ENCODE assay signal across 18 mouse cellular contexts in the genomic region with DNA sequence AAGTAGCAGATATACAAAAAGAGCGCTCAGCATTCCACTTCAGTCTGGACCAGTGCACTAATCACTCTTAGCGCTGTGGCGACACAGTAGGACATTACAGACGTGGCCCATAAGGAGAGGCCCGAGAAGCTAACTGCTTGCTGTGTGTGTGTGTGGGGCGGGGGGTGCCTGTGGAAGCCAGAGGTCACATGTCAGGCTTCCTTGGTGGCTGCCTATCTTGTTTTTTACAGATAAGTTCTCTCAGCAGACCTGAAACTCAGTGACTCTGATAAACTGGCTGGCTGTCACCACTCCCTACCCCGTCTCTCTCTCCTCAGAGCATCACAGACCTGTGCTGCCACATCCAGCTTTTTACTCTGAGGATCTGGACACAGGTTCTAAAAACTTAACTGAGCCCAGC. TPM values are rescaled to one million over a fixed set of nuclear protein-coding genes. Genes with fewer than 3 reads are reported as not detected.
DNase-seq lines count a peak whose midpoint lies in the region; ATAC-seq and TF ChIP-seq lines count a peak whose summit lies in the region.
"Had no signal": no experiment of that assay in that cellular context is flagged by ENCODE, and none has a peak within 500 bp of the region (broad histone marks: within the 10 kb centered on the region; RNA-seq: fewer than 3 reads in every experiment).

No protein-coding gene starts in this region.

- peak overlapping the region; percentile 59 for H3K9ac ChIP-seq in heart, embryonic 13.5 days
- peak overlapping the region; percentile 65 for H3K9ac ChIP-seq in liver, embryonic 14.5 days (replicated peaks)
- no peak overlapping the region for H3K9ac ChIP-seq in stomach, embryonic 16.5 days (ENCODE audit: low read length)
- H3K9ac ChIP-seq: hindbrain, embryonic 13.5 days; midbrain, embryonic 15.5 days; neural tube, embryonic 15.5 days had no signal

- ATAC-seq in heart, embryonic 13.5 days (ENCODE audit: extremely low read depth, insufficient number of reproducible peaks, low FRiP score, low TSS enrichment) = peak; percentile 68
- ATAC-seq in liver, embryonic 14.5 days (ENCODE audit: insufficient read depth) = peak; percentile 99
- ATAC-seq in stomach, embryonic 16.5 days (ENCODE audit: insufficient read depth, low FRiP score) = peak; percentile 60; the same call in 1 of the 2 replicates
- ATAC-seq: activated CD4-positive, CD25-positive, alpha-beta regulatory T cell, adult 4 months; midbrain, embryonic 15.5 days had no signal

- peak; percentile 78 for TF ChIP-seq EP300 in liver, embryonic 14.5 days (IDR thresholded peaks at IDR 0.05; ENCODE audit: low read depth)

- 21% methylated on average over 7 of the region's 7 CpGs for WGBS in heart, embryonic 13.5 days
- 12% methylated on average over 7 of the region's 7 CpGs for WGBS in liver, embryonic 14.5 days (ENCODE audit: insufficient replicate concordance)
- WGBS in stomach, embryonic 16.5 days = 64% methylated on average over 7 of the region's 7 CpGs

- H3K27ac ChIP-seq in heart, embryonic 13.5 days (replicated peaks) = peak overlapping the region; percentile 76
- peak overlapping the region; percentile 96 for H3K27ac ChIP-seq in liver, embryonic 14.5 days
- no peak overlapping the region for H3K27ac ChIP-seq in stomach, embryonic 16.5 days (ENCODE audit: low read length)
- H3K27ac ChIP-seq: hindbrain, embryonic 13.5 days; limb, embryonic 10.5 days; midbrain, embryonic 15.5 days; neural tube, embryonic 15.5 days had no signal

- H3K9me3 ChIP-seq in heart, embryonic 13.5 days = no peaks in the 10 kb centered on the region
- no peaks in the 10 kb centered on the region for H3K9me3 ChIP-seq in liver, embryonic 14.5 days (ENCODE audit: control insufficient read depth, low read length)
- no peaks in the 10 kb centered on the region for H3K9me3 ChIP-seq in stomach, embryonic 16.5 days (replicated peaks; ENCODE audit: control insufficient read depth, low read length)
- H3K9me3 ChIP-seq: hindbrain, embryonic 13.5 days; limb, embryonic 10.5 days; midbrain, embryonic 15.5 days; neural tube, embryonic 15.5 days had no signal

- peak overlapping the region; percentile 39 for H3K4me2 ChIP-seq in heart, embryonic 13.5 days
- H3K4me2 ChIP-seq in liver, embryonic 14.5 days (ENCODE audit: low read depth) = peak overlapping the region; percentile 72
- H3K4me2 ChIP-seq in stomach, embryonic 16.5 days (ENCODE audit: low read depth, low read length) = no peak overlapping the region
- H3K4me2 ChIP-seq: hindbrain, embryonic 13.5 days; midbrain, embryonic 15.5 days; neural tube, embryonic 15.5 days had no signal

- H3K4me1 ChIP-seq in heart, embryonic 13.5 days = peaks cover 25% of the 10 kb centered on the region
- peaks cover 21 to 32% of the 10 kb centered on the region in 2 experiments for H3K4me1 ChIP-seq in liver, embryonic 14.5 days (replicated peaks; ENCODE audit: control insufficient read depth in 2 of 2, insufficient read depth in 2 of 2, low read length in 1 of 2)
- H3K4me1 ChIP-seq in stomach, embryonic 16.5 days (ENCODE audit: control insufficient read depth, insufficient read depth, low read length) = no peaks in the 10 kb centered on the region
- H3K4me1 ChIP-seq: limb, embryonic 10.5 days; midbrain, embryonic 15.5 days had no signal

- DNase-seq in spleen, adult 12 weeks (ENCODE audit: low spot score) = peak; percentile 38
- DNase-seq in spleen, adult 18-20 months = no peak
- peak; percentile 71 to 77 (median 73) for DNase-seq in liver, embryonic 14.5 days (ENCODE audit: low read depth in 3 of 3, low spot score in 3 of 3)
- DNase-seq in cerebellum, postnatal 4 days (ENCODE audit: low spot score in 2 of 2) = no peak
- DNase-seq in right cerebral cortex, adult 18-20 months = no peak
- no peak for DNase-seq in cerebellum, adult 11 months
- DNase-seq: cerebellum, postnatal 14 days; gastrocnemius, postnatal 10 days; lung, postnatal 14 days; right cerebral cortex, postnatal 14 days; thymus, adult 18-20 months had no signal

- no peak for TF ChIP-seq CTCF in liver, embryonic 14.5 days (IDR thresholded peaks at IDR 0.05; ENCODE audit: low read depth)

- no peak overlapping the region for H3K4me3 ChIP-seq in heart, embryonic 13.5 days
- peak overlapping the region; percentile 31 for H3K4me3 ChIP-seq in liver, embryonic 14.5 days (ENCODE audit: insufficient read depth in 1 of 2, low read depth in 2 of 2, low read length in 2 of 2)
- H3K4me3 ChIP-seq in stomach, embryonic 16.5 days (replicated peaks; ENCODE audit: low read length) = no peak overlapping the region
- H3K4me3 ChIP-seq: hindbrain, embryonic 13.5 days; limb, embryonic 10.5 days; midbrain, embryonic 15.5 days; neural tube, embryonic 15.5 days had no signal

- no peaks in the 10 kb centered on the region for H3K27me3 ChIP-seq in heart, embryonic 13.5 days (replicated peaks)
- H3K27me3 ChIP-seq in liver, embryonic 14.5 days (ENCODE audit: control insufficient read depth, insufficient read depth, low read length) = no peaks in the 10 kb centered on the region
- no peaks in the 10 kb centered on the region for H3K27me3 ChIP-seq in stomach, embryonic 16.5 days (ENCODE audit: control insufficient read depth, insufficient read depth, low read length)
- H3K27me3 ChIP-seq: hindbrain, embryonic 13.5 days; midbrain, embryonic 15.5 days; neural tube, embryonic 15.5 days had no signal

- H3K36me3 ChIP-seq in heart, embryonic 13.5 days = peaks cover 27% of the 10 kb centered on the region
- H3K36me3 ChIP-seq in liver, embryonic 14.5 days (replicated peaks; ENCODE audit: control insufficient read depth, insufficient read depth, low read depth) = peaks cover 35% of the 10 kb centered on the region
- H3K36me3 ChIP-seq in stomach, embryonic 16.5 days (ENCODE audit: control insufficient read depth, insufficient read depth, low read length) = no peaks in the 10 kb centered on the region

RNA-seq across cellular contexts. Expression of a gene that starts 8.1 kb away (rescaled TPM):
- polyA plus RNA-seq in heart, embryonic 13.5 days (2015; fragmentation: Nextera tagmentation; extraction: Ambion mirVana) = 82.5 and 91.4 TPM in 2 replicates
- polyA plus RNA-seq in liver, embryonic 14.5 days (2012; rRNA removed) = 45.8 and 86.1 TPM in 2 replicates
- polyA plus RNA-seq in liver, embryonic 14.5 days (2014; fragmentation: Nextera tagmentation; extraction: Ambion mirVana) = 102 and 111 TPM in 2 replicates
- 114 and 119 TPM in 2 replicates for polyA plus RNA-seq in stomach, embryonic 16.5 days (2015; fragmentation: Nextera tagmentation; extraction: Ambion mirVana)

RNA-seq across cellular contexts. Expression of a gene that starts 8.1 kb away (rescaled TPM):
- polyA plus RNA-seq in heart, embryonic 13.5 days (2015; fragmentation: Nextera tagmentation; extraction: Ambion mirVana) = 9.3 and 10.1 TPM in 2 replicates
- polyA plus RNA-seq in liver, embryonic 14.5 days (2012; rRNA removed) = 15.4 and 16.1 TPM in 2 replicates
- 14.8 and 17.4 TPM in 2 replicates for polyA plus RNA-seq in liver, embryonic 14.5 days (2014; fragmentation: Nextera tagmentation; extraction: Ambion mirVana)
- polyA plus RNA-seq in stomach, embryonic 16.5 days (2015; fragmentation: Nextera tagmentation; extraction: Ambion mirVana) = 11.8 and 12.4 TPM in 2 replicates

RNA-seq across cellular contexts. Expression of a gene that starts 33.5 kb away (rescaled TPM):
- 17.1 and 18.3 TPM in 2 replicates for polyA plus RNA-seq in heart, embryonic 13.5 days (2015; fragmentation: Nextera tagmentation; extraction: Ambion mirVana)
- polyA plus RNA-seq in liver, embryonic 14.5 days (2012; rRNA removed) = 6.4 and 9.8 TPM in 2 replicates
- polyA plus RNA-seq in liver, embryonic 14.5 days (2014; fragmentation: Nextera tagmentation; extraction: Ambion mirVana) = 8.3 and 9.7 TPM in 2 replicates
- polyA plus RNA-seq in stomach, embryonic 16.5 days (2015; fragmentation: Nextera tagmentation; extraction: Ambion mirVana) = 22.3 and 23.1 TPM in 2 replicates

Comparison
In these comparisons a context has a peak if more than half of its experiments do, and no peak if none do; other contexts are left out.
1. DNase-seq: peak in spleen, adult 12 weeks (single experiment) and liver, embryonic 14.5 days (3 of 3); none in spleen, adult 18-20 months (0 of 2), cerebellum, postnatal 4 days (0 of 2), right cerebral cortex, adult 18-20 months (single experiment) and cerebellum, adult 11 months (single experiment).
2. H3K4me3 ChIP-seq: peak in liver, embryonic 14.5 days (2 of 2); none in heart, embryonic 13.5 days (single experiment) and stomach, embryonic 16.5 days (single experiment).
3. Peak in every context shown above with its lines, with median percentiles within 50 percentile points of each other: ATAC-seq.